Mouse (Mus musculus): Measurements from ENCODE around the gene Trim44. TPM values are rescaled to one million over a fixed set of nuclear protein-coding genes. Genes with fewer than 3 reads are reported as not detected.

Trim44 gene
- polyA plus RNA-seq, 1 experiment = 32.6 TPM

DNA sequence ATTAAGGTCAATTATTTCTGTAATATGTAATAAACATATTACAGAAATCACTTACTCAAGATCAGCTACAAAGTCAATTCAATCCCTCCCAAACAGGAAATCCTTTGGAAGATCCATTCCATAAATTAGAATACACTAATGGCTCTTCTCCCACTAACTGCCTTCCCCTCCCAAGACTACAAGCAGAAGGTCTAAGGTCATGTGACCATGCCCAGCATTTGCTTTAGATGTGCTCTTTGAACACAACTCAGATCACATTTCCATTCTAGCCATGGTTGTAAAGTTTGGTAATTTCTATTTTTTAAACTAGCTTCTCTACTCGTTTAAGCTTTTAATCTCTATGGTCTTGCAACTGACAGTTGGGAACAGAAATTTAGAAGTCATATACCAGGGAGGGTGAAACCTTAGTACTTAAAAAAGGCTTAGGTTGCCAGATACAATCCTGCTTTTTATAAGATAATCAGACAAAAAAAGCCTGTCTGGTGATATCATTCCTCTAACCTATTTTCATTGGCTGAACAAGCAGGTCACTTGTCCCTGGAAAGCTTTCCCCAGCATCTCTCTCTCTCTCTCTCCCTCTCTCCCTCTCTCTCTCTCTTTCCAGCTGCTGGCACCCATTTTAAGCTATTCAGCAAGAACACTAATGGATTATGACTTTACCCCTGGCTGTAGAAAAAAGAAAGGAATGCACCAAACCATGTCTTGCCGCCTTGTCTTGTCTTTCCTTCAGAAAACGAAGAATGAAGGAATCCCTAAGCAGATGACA lies 24.4 kb downstream of the Trim44 start:
- Histone ChIP-seq H3K4me1 (ENCODE audit: control insufficient read depth, insufficient read depth, low read length) (no peaks in the 10 kb centered on the region), H3K4me3 (replicated peaks; ENCODE audit: control insufficient read depth, low read depth, low read length) (no peak overlapping the region), H3K27ac (ENCODE audit: control insufficient read depth, insufficient read depth, low read depth, low read length, poor library complexity) (no peak overlapping the region)
- no peak for TF ChIP-seq CTCF (IDR thresholded peaks at IDR 0.05; ENCODE audit: control insufficient read depth, insufficient read depth, low read length)
- no peak for TF ChIP-seq POLR2A (IDR thresholded peaks at IDR 0.05; ENCODE audit: borderline replicate concordance, control insufficient read depth, low read depth, low read length)
- 74% methylated on average over 3 of the region's 3 CpGs for WGBS

DNA sequence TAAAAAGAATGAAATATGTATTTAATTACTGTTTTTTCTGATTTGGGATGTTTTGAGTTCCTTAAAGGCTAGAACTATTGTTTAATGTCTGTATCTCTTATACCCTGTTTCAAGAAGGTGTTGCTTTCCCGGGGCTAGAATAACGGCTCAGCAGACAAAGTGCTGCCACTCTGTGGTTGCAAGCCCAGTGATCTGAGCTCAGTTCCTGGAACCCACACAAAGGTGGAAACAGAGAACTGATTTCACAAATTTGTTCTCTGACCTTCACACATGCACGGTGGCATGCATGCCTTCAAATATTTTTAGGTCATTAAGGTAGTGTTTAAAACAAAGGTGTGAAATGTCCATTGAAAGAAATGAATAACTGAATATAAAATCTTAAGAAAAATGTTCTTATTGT lies 25.1 kb downstream of the Trim44 start:
- Histone ChIP-seq H3K4me3 (replicated peaks; ENCODE audit: control insufficient read depth, low read depth, low read length) (no peak overlapping the region), H3K27ac (ENCODE audit: control insufficient read depth, insufficient read depth, low read depth, low read length, poor library complexity) (no peak overlapping the region), H3K4me1 (ENCODE audit: control insufficient read depth, insufficient read depth, low read length) (no peaks in the 10 kb centered on the region)
- TF ChIP-seq CTCF (IDR thresholded peaks at IDR 0.05; ENCODE audit: control insufficient read depth, insufficient read depth, low read length) = no peak
- TF ChIP-seq POLR2A (IDR thresholded peaks at IDR 0.05; ENCODE audit: borderline replicate concordance, control insufficient read depth, low read depth, low read length) = no peak
- WGBS = 31% methylated on average over 3 of the region's 3 CpGs

DNA sequence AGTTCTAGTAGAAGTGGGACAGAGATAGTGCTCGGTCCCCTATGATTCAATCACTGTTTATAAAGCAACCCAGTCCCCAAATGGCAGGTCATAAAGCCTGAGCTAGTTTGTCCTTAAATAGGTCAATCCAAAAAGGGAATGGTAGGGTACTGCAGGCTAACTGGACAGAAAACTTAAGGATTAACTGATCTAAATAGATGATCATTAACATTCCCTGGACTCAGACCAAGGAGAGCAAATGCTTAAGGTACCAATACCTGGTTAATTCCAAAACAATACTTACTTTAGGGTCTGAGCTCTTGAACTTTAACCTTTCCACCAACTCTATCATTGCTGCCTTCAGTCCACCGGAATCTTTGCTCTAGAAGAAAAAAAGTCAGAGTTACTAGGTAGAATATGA lies 27.0 kb downstream of the Trim44 start:
- Histone ChIP-seq H3K4me1 (ENCODE audit: control insufficient read depth, insufficient read depth, low read length) (no peaks in the 10 kb centered on the region; the same call in 1 of the 2 replicates), H3K4me3 (replicated peaks; ENCODE audit: control insufficient read depth, low read depth, low read length) (no peak overlapping the region), H3K27ac (ENCODE audit: control insufficient read depth, insufficient read depth, low read depth, low read length, poor library complexity) (no peak overlapping the region)
- TF ChIP-seq POLR2A (IDR thresholded peaks at IDR 0.05; ENCODE audit: borderline replicate concordance, control insufficient read depth, low read depth, low read length) (no peak), CTCF (IDR thresholded peaks at IDR 0.05; ENCODE audit: control insufficient read depth, insufficient read depth, low read length) (no peak)
- WGBS = 92% methylated on average over 2 of the region's 2 CpGs

DNA sequence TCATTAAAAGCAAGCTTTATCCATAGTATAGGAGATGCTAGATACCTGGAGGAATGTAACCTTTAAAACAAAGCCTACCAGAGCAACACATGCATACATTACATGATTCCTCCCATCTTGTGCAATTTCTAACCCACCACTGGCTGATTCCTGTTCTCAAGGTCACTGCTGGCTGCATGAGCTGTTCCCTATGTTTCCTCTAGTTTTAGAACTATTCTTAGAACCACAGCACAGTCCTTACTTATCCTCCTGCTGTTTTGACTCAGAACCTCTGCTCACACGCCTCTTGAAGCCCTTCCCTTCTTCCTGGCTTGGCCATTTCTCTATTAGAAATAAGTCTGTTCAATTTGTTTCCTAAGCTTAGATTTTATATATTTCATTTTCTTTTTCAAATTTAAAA lies 28.7 kb downstream of the Trim44 start:
- no peak for TF ChIP-seq CTCF (IDR thresholded peaks at IDR 0.05; ENCODE audit: control insufficient read depth, insufficient read depth, low read length)
- TF ChIP-seq POLR2A (IDR thresholded peaks at IDR 0.05; ENCODE audit: borderline replicate concordance, control insufficient read depth, low read depth, low read length) = no peak
- Histone ChIP-seq H3K27ac (ENCODE audit: control insufficient read depth, insufficient read depth, low read depth, low read length, poor library complexity) (no peak overlapping the region), H3K4me1 (ENCODE audit: control insufficient read depth, insufficient read depth, low read length) (no peaks in the 10 kb centered on the region; the same call in 1 of the 2 replicates), H3K4me3 (replicated peaks; ENCODE audit: control insufficient read depth, low read depth, low read length) (no peak overlapping the region)
- WGBS = 67% methylated on average over 1 of the region's 1 CpGs

DNA sequence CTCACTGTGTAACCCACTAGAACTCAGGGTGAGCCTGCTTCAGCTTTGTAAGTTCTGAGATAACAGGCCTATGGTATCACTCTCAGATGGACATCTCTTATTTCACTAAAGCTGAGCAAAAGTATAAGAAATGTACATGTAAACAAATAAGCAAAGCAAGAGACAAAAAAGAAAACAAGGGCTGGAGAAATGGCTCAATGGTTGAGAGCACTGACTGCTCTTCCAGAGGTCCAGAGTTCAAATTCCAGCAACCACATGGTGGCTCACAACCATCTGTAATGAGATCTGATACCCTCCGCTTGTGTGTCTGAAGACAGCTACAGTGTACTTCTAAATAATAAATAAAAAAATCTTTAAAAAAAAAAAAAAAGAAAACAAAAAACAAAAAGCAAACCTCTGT lies 29.2 kb downstream of the Trim44 start:
- 68% methylated on average over 1 of the region's 1 CpGs for WGBS

DNA sequence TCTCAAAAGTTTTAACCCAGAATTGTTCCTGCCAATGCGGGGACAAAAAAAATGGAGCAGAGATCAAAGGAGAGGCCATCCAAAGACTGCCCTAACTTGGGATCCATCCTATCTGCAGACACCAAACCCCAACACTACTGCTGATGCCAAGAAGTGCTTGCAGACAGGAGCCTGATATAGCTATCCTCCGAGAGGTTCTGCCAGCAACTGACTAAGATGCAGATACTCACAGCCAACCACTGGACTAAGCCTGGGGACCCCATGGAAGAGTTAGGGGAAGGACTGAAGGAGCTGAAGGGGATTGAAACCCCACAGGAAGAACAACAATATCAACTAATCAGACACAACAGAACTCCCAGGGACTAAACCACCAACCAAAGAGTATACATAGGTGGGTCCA lies 30.3 kb downstream of the Trim44 start:
- TF ChIP-seq CTCF (IDR thresholded peaks at IDR 0.05; ENCODE audit: control insufficient read depth, insufficient read depth, low read length) (no peak), POLR2A (IDR thresholded peaks at IDR 0.05; ENCODE audit: borderline replicate concordance, control insufficient read depth, low read depth, low read length) (no peak)
- H3K4me1 ChIP-seq (ENCODE audit: control insufficient read depth, insufficient read depth, low read length) = no peaks in the 10 kb centered on the region; the same call in 1 of the 2 replicates
- WGBS = 61% methylated on average over 2 of the region's 2 CpGs

More for the DNA sequence above, 29.2 kb downstream of the Trim44 start:
- H3K4me1 ChIP-seq (ENCODE audit: control insufficient read depth, insufficient read depth, low read length) = no peaks in the 10 kb centered on the region; the same call in 1 of the 2 replicates
- H3K27ac ChIP-seq (ENCODE audit: control insufficient read depth, insufficient read depth, low read depth, low read length, poor library complexity) = no peak overlapping the region
- H3K4me3 ChIP-seq (replicated peaks; ENCODE audit: control insufficient read depth, low read depth, low read length) = no peak overlapping the region
- TF ChIP-seq CTCF (IDR thresholded peaks at IDR 0.05; ENCODE audit: control insufficient read depth, insufficient read depth, low read length) (no peak), POLR2A (IDR thresholded peaks at IDR 0.05; ENCODE audit: borderline replicate concordance, control insufficient read depth, low read depth, low read length) (no peak)

DNA sequence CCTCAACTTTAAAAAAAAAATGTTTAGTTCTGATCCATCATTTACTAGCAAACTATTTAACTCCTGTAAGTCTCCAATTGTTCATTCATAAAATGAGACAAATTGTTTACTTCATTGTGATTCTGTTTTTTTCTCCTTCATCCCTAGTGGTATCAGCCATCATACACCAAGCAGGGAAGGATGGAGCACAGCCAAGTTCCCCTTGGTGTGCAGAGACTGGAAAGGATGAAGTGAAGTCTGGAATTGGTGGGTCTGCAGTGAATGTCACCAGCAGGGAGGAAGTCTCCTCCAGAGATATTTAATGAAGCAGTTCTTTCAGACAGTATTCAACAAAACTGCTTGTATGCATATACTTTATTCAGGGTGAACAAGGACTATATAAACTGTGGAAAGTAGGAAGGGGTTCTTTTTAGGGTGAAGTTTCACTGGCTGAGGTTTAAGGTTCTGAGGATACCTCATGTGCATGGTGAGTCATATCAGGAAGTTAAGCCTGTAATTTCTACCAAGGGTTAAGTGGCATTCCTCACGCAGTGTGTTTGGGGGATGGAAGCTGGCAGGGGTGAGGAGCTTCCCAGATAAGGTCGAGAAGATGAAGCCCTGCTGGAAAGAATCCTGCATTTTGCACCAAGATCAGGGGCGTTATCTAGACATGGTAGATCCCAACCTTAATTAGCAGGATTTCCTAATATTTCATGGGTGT lies 34.1 kb downstream of the Trim44 start:
- 60% methylated on average over 3 of the region's 3 CpGs for WGBS
- TF ChIP-seq CTCF (IDR thresholded peaks at IDR 0.05; ENCODE audit: control insufficient read depth, insufficient read depth, low read length) (no peak), POLR2A (IDR thresholded peaks at IDR 0.05; ENCODE audit: borderline replicate concordance, control insufficient read depth, low read depth, low read length) (no peak)
- no peak overlapping the region for H3K27ac ChIP-seq (ENCODE audit: control insufficient read depth, insufficient read depth, low read depth, low read length, poor library complexity)
- H3K4me3 ChIP-seq (replicated peaks; ENCODE audit: control insufficient read depth, low read depth, low read length) = no peak overlapping the region
- H3K4me1 ChIP-seq (ENCODE audit: control insufficient read depth, insufficient read depth, low read length) = no peaks in the 10 kb centered on the region; the same call in 1 of the 2 replicates

More for the DNA sequence above, 30.3 kb downstream of the Trim44 start:
- Histone ChIP-seq H3K4me3 (replicated peaks; ENCODE audit: control insufficient read depth, low read depth, low read length) (no peak overlapping the region), H3K27ac (ENCODE audit: control insufficient read depth, insufficient read depth, low read depth, low read length, poor library complexity) (0 out of 2 replicates have a peak overlapping the region, but pooled peaks have one; percentile 21)

DNA sequence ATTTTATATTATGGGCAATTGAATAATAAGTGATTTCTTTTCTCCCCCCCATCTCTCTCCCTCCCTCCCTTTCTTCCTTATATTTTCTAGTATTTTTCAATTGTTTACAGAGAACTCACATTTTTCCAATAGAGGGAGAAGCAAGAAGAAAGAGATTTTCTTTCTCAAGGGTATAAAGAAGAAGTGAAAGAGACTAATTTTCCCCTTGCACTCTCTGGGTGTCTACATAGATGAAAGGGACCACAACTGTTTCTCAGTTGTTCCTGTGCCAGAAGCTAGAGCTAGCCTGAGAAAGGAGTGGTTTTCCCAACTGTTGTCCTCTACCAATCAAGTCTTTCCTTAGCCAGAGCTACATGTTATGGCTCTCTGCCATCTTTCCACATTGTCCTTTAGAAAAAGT lies 34.9 kb downstream of the Trim44 start:
- no peak overlapping the region for H3K4me3 ChIP-seq (replicated peaks; ENCODE audit: control insufficient read depth, low read depth, low read length)
- no peak overlapping the region for H3K27ac ChIP-seq (ENCODE audit: control insufficient read depth, insufficient read depth, low read depth, low read length, poor library complexity)
- TF ChIP-seq POLR2A (IDR thresholded peaks at IDR 0.05; ENCODE audit: borderline replicate concordance, control insufficient read depth, low read depth, low read length) (no peak), CTCF (IDR thresholded peaks at IDR 0.05; ENCODE audit: control insufficient read depth, insufficient read depth, low read length) (no peak)
- H3K4me1 ChIP-seq (ENCODE audit: control insufficient read depth, insufficient read depth, low read length) = no peaks in the 10 kb centered on the region; the same call in 1 of the 2 replicates
